Mouse (Mus musculus) limb, embryonic 13.5 days (tissue): ENCODE results near the gene Csmd2. TPM values are rescaled to one million over a fixed set of nuclear protein-coding genes. Genes with fewer than 3 reads are reported as not detected.

Source experiments
- ATAC-seq: fragments of 200-750 bp; cut with Nextera tagmentation; 2 replicates; pipeline ENCODE4 v1.8.0; 2017; ENCODE audit warnings: low read depth, moderate number of reproducible peaks, moderate TSS enrichment; ENCODE audit not compliant: low FRiP score
- H3K27ac ChIP-seq: fragments of 300-500 bp; sonication (generic); 2 replicates; pipeline ENCODE4 v1.5.1; 2015; ENCODE audit warnings: inconsistent platforms, mild to moderate bottlenecking, moderate library complexity
- H3K27me3 ChIP-seq: fragments of 300-500 bp; sonication (generic); 2 replicates; pipeline ENCODE4 v1.6.1; 2015; ENCODE audit warnings: mild to moderate bottlenecking, inconsistent platforms
- H3K36me3 ChIP-seq: fragments of 300-500 bp; sonication (generic); 2 replicates; pipeline ENCODE4 v1.6.1; 2015; ENCODE audit warnings: inconsistent platforms, mild to moderate bottlenecking, moderate library complexity
- H3K4me1 ChIP-seq: fragments of 300-500 bp; sonication (generic); 2 replicates; pipeline ENCODE4 v1.6.1; 2015; ENCODE audit warnings: inconsistent platforms
- H3K4me2 ChIP-seq: fragments of 300-500 bp; sonication (generic); replicated peaks from 2 replicates; pipeline ENCODE4 v1.6.1; 2015; ENCODE audit warnings: inconsistent platforms, mild to moderate bottlenecking, moderate library complexity
- H3K4me3 ChIP-seq: fragments of 300-500 bp; sonication (generic); 2 replicates; pipeline ENCODE4 v1.5.1; 2015; ENCODE audit warnings: moderate library complexity, mild to moderate bottlenecking, inconsistent platforms
- H3K9ac ChIP-seq: fragments of 300-500 bp; sonication (generic); 2 replicates; pipeline ENCODE4 v1.6.1; 2015; ENCODE audit warnings: mild to moderate bottlenecking, inconsistent platforms
- H3K9me3 ChIP-seq: fragments of 300-500 bp; sonication (generic); 2 replicates; pipeline ENCODE4 v1.6.1; 2016; ENCODE audit warnings: inconsistent platforms
- WGBS: fragments of 180-500 bp; shearing (Covaris S2); methylation state at CpG from one replicate; pipeline ENCODE4 v1.1.7; 2015; 5-methylcytosine and 5-hydroxymethylcytosine counted together
- polyA plus RNA-seq: library from polyadenylated mRNA; unstranded; fragments of >200 nt; fragmentation: Nextera tagmentation; extraction: Ambion mirVana; gene quantifications from 2 replicates; pipeline ENCODE4 v1.2.1, GENCODE M21; 2015

Gene Csmd2
- polyA plus RNA-seq, 1 experiment from 2014 or later, result 0.14 TPM

- Histone ChIP-seq H3K4me3 (no peak overlapping the region), H3K4me1 (peaks cover 20% of the 10 kb centered on the region), H3K9me3 (no peaks in the 10 kb centered on the region), H3K27ac (no peak overlapping the region), H3K9ac (no peak overlapping the region), H3K27me3 (no peaks in the 10 kb centered on the region), H3K4me2 (no peak overlapping the region), H3K36me3 (no peaks in the 10 kb centered on the region)
- no peak for ATAC-seq
- WGBS, result 71% methylated on average over 9 of the region's 9 CpGs
Measured at GRCm38 (mm10) chr4:128269261-128269875, 281.7 kb downstream of the Csmd2 start.

- no peaks in the 10 kb centered on the region for H3K36me3 ChIP-seq
- H3K27ac ChIP-seq, result no peak overlapping the region
- H3K4me1 ChIP-seq, result peaks cover 20% of the 10 kb centered on the region
- H3K4me2 ChIP-seq, result no peak overlapping the region
- no peak overlapping the region for H3K4me3 ChIP-seq
- no peak overlapping the region for H3K9ac ChIP-seq
- no peaks in the 10 kb centered on the region for H3K9me3 ChIP-seq
- no peak for ATAC-seq
- no peaks in the 10 kb centered on the region for H3K27me3 ChIP-seq
- WGBS, result 32% methylated on average over 10 of the region's 10 CpGs
Measured at GRCm38 (mm10) chr4:128270177-128270576, 282.5 kb downstream of the Csmd2 start.

- WGBS, result 61% methylated on average over 19 of the region's 19 CpGs
- Histone ChIP-seq H3K9me3 (no peaks in the 10 kb centered on the region), H3K36me3 (no peaks in the 10 kb centered on the region), H3K4me3 (no peak overlapping the region), H3K4me1 (peaks cover 20% of the 10 kb centered on the region), H3K27ac (no peak overlapping the region), H3K4me2 (no peak overlapping the region), H3K27me3 (no peaks in the 10 kb centered on the region), H3K9ac (no peak overlapping the region)
- no peak for ATAC-seq
Measured at GRCm38 (mm10) chr4:128270931-128271330, 283.3 kb downstream of the Csmd2 start.

- no peak for ATAC-seq
- H3K4me3 ChIP-seq, result no peak overlapping the region
- no peaks in the 10 kb centered on the region for H3K36me3 ChIP-seq
- H3K4me2 ChIP-seq, result no peak overlapping the region
- H3K27ac ChIP-seq, result no peak overlapping the region
- peaks cover 20% of the 10 kb centered on the region for H3K4me1 ChIP-seq
- whole genome bisulfite sequencing, result 65% methylated on average over 6 of the region's 6 CpGs
- 0 out of 2 replicates have a peak, but pooled peaks cover 5% of the 10 kb centered on the region for H3K27me3 ChIP-seq
- no peaks in the 10 kb centered on the region for H3K9me3 ChIP-seq
- no peak overlapping the region for H3K9ac ChIP-seq
Measured at GRCm38 (mm10) chr4:128272501-128272900, 284.8 kb downstream of the Csmd2 start.

GRCm38 (mm10) chr4:128273146-128273545, 285.5 kb downstream of the Csmd2 start:
- Histone ChIP-seq H3K4me1 (peaks cover 20% of the 10 kb centered on the region), H3K9me3 (no peaks in the 10 kb centered on the region), H3K27me3 (0 out of 2 replicates have a peak, but pooled peaks cover 5% of the 10 kb centered on the region), H3K9ac (no peak overlapping the region), H3K27ac (no peak overlapping the region), H3K36me3 (no peaks in the 10 kb centered on the region), H3K4me3 (no peak overlapping the region), H3K4me2 (no peak overlapping the region)
- 64% methylated on average over 11 of the region's 11 CpGs for WGBS
- ATAC-seq, result no peak

GRCm38 (mm10) chr4:128275116-128275515, 287.5 kb downstream of the Csmd2 start:
- peaks cover 8% of the 10 kb centered on the region for H3K4me1 ChIP-seq
- no peak for ATAC-seq
- no peak overlapping the region for H3K9ac ChIP-seq
- no peak overlapping the region for H3K4me2 ChIP-seq
- 83% methylated on average over 5 of the region's 5 CpGs for WGBS
- H3K27ac ChIP-seq, result no peak overlapping the region
- no peaks in the 10 kb centered on the region for H3K36me3 ChIP-seq
- H3K4me3 ChIP-seq, result no peak overlapping the region
- no peaks in the 10 kb centered on the region for H3K9me3 ChIP-seq
- H3K27me3 ChIP-seq, result 0 out of 2 replicates have a peak, but pooled peaks cover 5% of the 10 kb centered on the region

GRCm38 (mm10) chr4:128275586-128275985, 287.9 kb downstream of the Csmd2 start:
- no peak overlapping the region for H3K4me2 ChIP-seq
- peaks cover 3% of the 10 kb centered on the region; the same call in 1 of the 2 replicates for H3K4me1 ChIP-seq
- no peak overlapping the region for H3K9ac ChIP-seq
- no peaks in the 10 kb centered on the region for H3K9me3 ChIP-seq
- H3K27me3 ChIP-seq, result 0 out of 2 replicates have a peak, but pooled peaks cover 5% of the 10 kb centered on the region
- H3K27ac ChIP-seq, result no peak overlapping the region
- H3K4me3 ChIP-seq, result no peak overlapping the region
- ATAC-seq, result no peak
- H3K36me3 ChIP-seq, result no peaks in the 10 kb centered on the region
- 73% methylated on average over 6 of the region's 6 CpGs for WGBS

GRCm38 (mm10) chr4:128285009-128285408, 297.4 kb downstream of the Csmd2 start:
- Histone ChIP-seq H3K9me3 (no peaks in the 10 kb centered on the region), H3K27me3 (no peaks in the 10 kb centered on the region), H3K36me3 (no peaks in the 10 kb centered on the region), H3K4me2 (no peak overlapping the region), H3K9ac (no peak overlapping the region), H3K4me1 (no peaks in the 10 kb centered on the region), H3K27ac (no peak overlapping the region), H3K4me3 (no peak overlapping the region)
- WGBS, result 68% methylated on average over 1 of the region's 1 CpGs
- ATAC-seq, result no peak

GRCm38 (mm10) chr4:128288095-128288494, 300.4 kb downstream of the Csmd2 start:
- 84% methylated on average over 7 of the region's 7 CpGs for WGBS
- H3K9me3 ChIP-seq, result no peaks in the 10 kb centered on the region
- no peaks in the 10 kb centered on the region for H3K4me1 ChIP-seq
- no peaks in the 10 kb centered on the region for H3K27me3 ChIP-seq
- ATAC-seq, result no peak
- no peaks in the 10 kb centered on the region for H3K36me3 ChIP-seq
- H3K4me3 ChIP-seq, result no peak overlapping the region
- no peak overlapping the region for H3K9ac ChIP-seq
- H3K27ac ChIP-seq, result no peak overlapping the region
- H3K4me2 ChIP-seq, result no peak overlapping the region

GRCm38 (mm10) chr4:128304049-128304448, 316.4 kb downstream of the Csmd2 start:
- H3K4me3 ChIP-seq, result no peak overlapping the region
- no peak overlapping the region for H3K27ac ChIP-seq
- ATAC-seq, result no peak
- no peaks in the 10 kb centered on the region for H3K4me1 ChIP-seq
- no peak overlapping the region for H3K4me2 ChIP-seq
- H3K9me3 ChIP-seq, result no peaks in the 10 kb centered on the region
- H3K36me3 ChIP-seq, result no peaks in the 10 kb centered on the region
- H3K9ac ChIP-seq, result no peak overlapping the region
- 73% methylated on average over 8 of the region's 8 CpGs for WGBS
- H3K27me3 ChIP-seq, result no peaks in the 10 kb centered on the region

GRCm38 (mm10) chr4:128306011-128306410, 318.4 kb downstream of the Csmd2 start:
- H3K4me3 ChIP-seq, result no peak overlapping the region
- 93% methylated on average over 8 of the region's 8 CpGs for WGBS
- no peak overlapping the region for H3K4me2 ChIP-seq
- ATAC-seq, result no peak
- H3K27ac ChIP-seq, result no peak overlapping the region
- H3K9me3 ChIP-seq, result no peaks in the 10 kb centered on the region
- H3K27me3 ChIP-seq, result no peaks in the 10 kb centered on the region
- no peaks in the 10 kb centered on the region for H3K4me1 ChIP-seq
- H3K9ac ChIP-seq, result no peak overlapping the region
- no peaks in the 10 kb centered on the region for H3K36me3 ChIP-seq

GRCm38 (mm10) chr4:128315328-128315727, 327.7 kb downstream of the Csmd2 start:
- 62% methylated on average over 5 of the region's 5 CpGs for WGBS

GRCm38 (mm10) chr4:128317951-128318350, 330.3 kb downstream of the Csmd2 start:
- Histone ChIP-seq H3K36me3 (no peaks in the 10 kb centered on the region), H3K9me3 (no peaks in the 10 kb centered on the region), H3K4me2 (no peak overlapping the region), H3K27ac (no peak overlapping the region), H3K9ac (no peak overlapping the region), H3K4me1 (no peaks in the 10 kb centered on the region), H3K27me3 (0 out of 2 replicates have a peak, but pooled peaks cover 4% of the 10 kb centered on the region), H3K4me3 (no peak overlapping the region)
- WGBS, result 89% methylated on average over 4 of the region's 4 CpGs
- 0 out of 2 replicates have a peak, but pooled peaks have one; percentile 3 for ATAC-seq

More at GRCm38 (mm10) chr4:128315328-128315727, 327.7 kb downstream of the Csmd2 start:
- H3K9ac ChIP-seq, result no peak overlapping the region
- H3K4me1 ChIP-seq, result no peaks in the 10 kb centered on the region
- H3K36me3 ChIP-seq, result no peaks in the 10 kb centered on the region
- H3K9me3 ChIP-seq, result no peaks in the 10 kb centered on the region
- 0 out of 2 replicates have a peak, but pooled peaks cover 4% of the 10 kb centered on the region for H3K27me3 ChIP-seq
- H3K4me3 ChIP-seq, result no peak overlapping the region
- no peak overlapping the region for H3K27ac ChIP-seq
- no peak overlapping the region for H3K4me2 ChIP-seq
- ATAC-seq, result no peak
